Comparison of ENCODE assay signal across 17 mouse cellular contexts in the genomic region with DNA sequence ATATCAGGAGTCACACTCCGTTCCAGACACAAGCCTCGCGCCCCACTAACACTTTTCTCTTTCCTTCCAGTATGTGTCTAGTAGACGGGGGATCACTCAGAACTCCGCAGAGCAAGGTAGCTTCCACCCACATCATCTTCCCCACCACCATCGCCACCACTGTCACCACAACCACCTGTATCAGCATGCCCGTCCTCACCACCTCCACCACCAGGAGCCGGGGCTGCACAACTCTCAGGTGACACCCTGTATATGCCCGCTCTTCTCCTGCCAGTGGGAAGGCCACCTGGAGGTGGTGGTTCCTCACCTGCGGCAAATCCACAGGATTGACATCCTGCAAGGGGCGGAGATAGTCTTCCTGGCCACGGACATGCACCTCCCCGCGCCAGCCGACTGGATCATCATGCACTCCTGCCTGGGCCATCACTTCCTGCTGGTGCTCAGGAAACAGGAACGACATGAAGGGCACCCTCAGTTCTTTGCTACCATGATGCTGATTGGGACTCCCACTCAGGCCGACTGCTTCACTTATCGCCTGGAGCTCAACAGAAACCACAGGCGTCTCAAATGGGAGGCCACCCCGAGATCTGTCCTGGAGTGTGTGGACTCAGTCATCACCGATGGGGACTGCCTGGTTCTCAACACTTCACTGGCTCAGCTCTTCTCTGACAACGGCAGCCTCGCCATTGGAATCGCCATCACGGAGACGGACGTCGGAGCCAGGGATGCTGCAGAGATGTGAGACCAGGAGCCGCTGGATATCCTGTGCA.
DNase-seq lines count a peak whose midpoint lies in the region; ATAC-seq lines count a peak whose summit lies in the region.
"Had no signal": no experiment of that assay in that cellular context is flagged by ENCODE, and none has a peak within 500 bp of the region (broad histone marks: within the 10 kb centered on the region; RNA-seq: fewer than 3 reads in every experiment).

No protein-coding gene starts in this region.

- peak overlapping the region; percentile 40 for H3K4me2 ChIP-seq in heart, embryonic 11.5 days
- peak overlapping the region; percentile 69 for H3K4me2 ChIP-seq in liver, embryonic 12.5 days
- H3K4me2 ChIP-seq: heart, embryonic 15.5 days; hindbrain, embryonic 13.5 days; lung, embryonic 15.5 days; stomach, embryonic 15.5 days had no signal

- H3K27me3 ChIP-seq in heart, embryonic 11.5 days (ENCODE audit: control insufficient read depth, insufficient read depth, low read length), result no peaks in the 10 kb centered on the region
- no peaks in the 10 kb centered on the region for H3K27me3 ChIP-seq in liver, embryonic 12.5 days (replicated peaks)
- H3K27me3 ChIP-seq: heart, embryonic 15.5 days; lung, embryonic 15.5 days; stomach, embryonic 15.5 days had no signal

- H3K27ac ChIP-seq in heart, embryonic 11.5 days (ENCODE audit: low read depth, low read length), result peak overlapping the region; percentile 35; the same call in 1 of the 2 replicates
- H3K27ac ChIP-seq in liver, embryonic 12.5 days, result peak overlapping the region; percentile 65
- H3K27ac ChIP-seq: embryonic facial prominence, embryonic 10.5 days; heart, embryonic 15.5 days; hindbrain, embryonic 13.5 days; limb, embryonic 10.5 days; lung, embryonic 15.5 days; stomach, embryonic 15.5 days had no signal

- no peak for DNase-seq in heart, adult 18-20 months
- peak; percentile 18 for DNase-seq in thymus, postnatal 4 days
- no peak for DNase-seq in thymus, adult 18-20 months
- no peak for DNase-seq in layer of hippocampus, adult 11-12 months (ENCODE audit: low spot score)
- DNase-seq in T-cell, adult 2 months (ENCODE audit: low spot score), result no peak
- DNase-seq: cerebellum, adult 8-10 months; gastrocnemius, postnatal 10 days; kidney, postnatal 25 days had no signal

- ATAC-seq in heart, embryonic 11.5 days (replicated peaks; ENCODE audit: insufficient number of reproducible peaks, low FRiP score, low TSS enrichment), result peak; percentile 20; the same call in 1 of the 2 replicates
- peak; percentile 76 for ATAC-seq in liver, embryonic 12.5 days
- ATAC-seq: intestine, embryonic 16.5 days had no signal

- no peaks in the 10 kb centered on the region for H3K4me1 ChIP-seq in heart, embryonic 11.5 days (ENCODE audit: control insufficient read depth, insufficient read depth, low read length)
- peaks cover 50% of the 10 kb centered on the region for H3K4me1 ChIP-seq in liver, embryonic 12.5 days

- H3K36me3 ChIP-seq in heart, embryonic 11.5 days (ENCODE audit: control insufficient read depth, insufficient read depth, low read length), result no peaks in the 10 kb centered on the region
- H3K36me3 ChIP-seq in liver, embryonic 12.5 days, result no peaks in the 10 kb centered on the region
- H3K36me3 ChIP-seq: embryonic facial prominence, embryonic 10.5 days; heart, embryonic 15.5 days; hindbrain, embryonic 13.5 days; limb, embryonic 10.5 days; lung, embryonic 15.5 days; stomach, embryonic 15.5 days had no signal

- H3K9ac ChIP-seq in heart, embryonic 11.5 days (ENCODE audit: low read depth, low read length), result no peak overlapping the region
- peak overlapping the region; percentile 60 for H3K9ac ChIP-seq in liver, embryonic 12.5 days
- H3K9ac ChIP-seq: heart, embryonic 15.5 days; hindbrain, embryonic 13.5 days; lung, embryonic 15.5 days; stomach, embryonic 15.5 days had no signal

- 76% methylated on average over 29 of the region's 29 CpGs for WGBS in heart, embryonic 11.5 days (ENCODE audit: insufficient replicate concordance)
- 52% methylated on average over 29 of the region's 29 CpGs for WGBS in liver, embryonic 12.5 days (ENCODE audit: insufficient replicate concordance)

- H3K9me3 ChIP-seq in heart, embryonic 11.5 days (replicated peaks; ENCODE audit: control insufficient read depth, low read length), result no peaks in the 10 kb centered on the region
- no peaks in the 10 kb centered on the region for H3K9me3 ChIP-seq in liver, embryonic 12.5 days (replicated peaks)
- H3K9me3 ChIP-seq: embryonic facial prominence, embryonic 10.5 days; heart, embryonic 15.5 days; hindbrain, embryonic 13.5 days; limb, embryonic 10.5 days; lung, embryonic 15.5 days; stomach, embryonic 15.5 days had no signal

- peak overlapping the region; percentile 14 for H3K4me3 ChIP-seq in heart, embryonic 11.5 days (ENCODE audit: low read depth, low read length)
- peak overlapping the region; percentile 48 for H3K4me3 ChIP-seq in liver, embryonic 12.5 days
- H3K4me3 ChIP-seq: embryonic facial prominence, embryonic 10.5 days; heart, embryonic 15.5 days; hindbrain, embryonic 13.5 days; limb, embryonic 10.5 days; lung, embryonic 15.5 days; stomach, embryonic 15.5 days had no signal
